Mouse (Mus musculus): ENCODE results near the gene March4.

GRCm38 (mm10) chr1:72535725-72536571 lies 782 bp downstream of the March4 start:
- TF ChIP-seq CTCF (IDR thresholded peaks at IDR 0.05; ENCODE audit: extremely low read depth, insufficient read depth, insufficient read length, insufficient replicate concordance) (no peak), POLR2A (IDR thresholded peaks at IDR 0.05; ENCODE audit: low read depth, low read length) (no peak)

All from spleen, adult 2 months (tissue).